24 mouse cellular contexts compared by ENCODE assay signal in genomic region chr19:50910674-50911073, GRCm38 (mm10).
A peak's percentile ranks its signal among the peaks of the same experiment; 100 is the strongest.
DNase-seq lines count a peak whose midpoint lies in the region; ATAC-seq and TF ChIP-seq lines count a peak whose summit lies in the region.
"Had no signal": no experiment of that assay in that cellular context is flagged by ENCODE, and none has a peak within 500 bp of the region (broad histone marks: within the 10 kb centered on the region; RNA-seq: fewer than 3 reads in every experiment).

No protein-coding gene starts in this region.

- H3K4me1 ChIP-seq in intestine, postnatal 0 days (replicated peaks; ENCODE audit: control insufficient read depth, insufficient read depth, low read length): no peaks in the 10 kb centered on the region
- H3K4me1 ChIP-seq in intestine, embryonic 16.5 days (ENCODE audit: control insufficient read depth, insufficient read depth, low read length): no peaks in the 10 kb centered on the region
- no peaks in the 10 kb centered on the region for H3K4me1 ChIP-seq in midbrain, postnatal 0 days (ENCODE audit: insufficient read depth, low read length)
- H3K4me1 ChIP-seq in midbrain, embryonic 15.5 days: no peaks in the 10 kb centered on the region
- no peaks in the 10 kb centered on the region for H3K4me1 ChIP-seq in neural tube, embryonic 15.5 days
- H3K4me1 ChIP-seq: embryonic facial prominence, embryonic 12.5 days; hindbrain, embryonic 15.5 days; intestine, embryonic 15.5 days; kidney, embryonic 15.5 days; limb, embryonic 10.5 days; midbrain, embryonic 10.5 days had no signal

- no peak overlapping the region for H3K9ac ChIP-seq in intestine, postnatal 0 days (ENCODE audit: low read depth, low read length)
- no peak overlapping the region for H3K9ac ChIP-seq in intestine, embryonic 16.5 days (ENCODE audit: low read depth, low read length)
- H3K9ac ChIP-seq in midbrain, postnatal 0 days (replicated peaks; ENCODE audit: low read length, poor library complexity, severe bottlenecking): no peak overlapping the region
- no peak overlapping the region for H3K9ac ChIP-seq in midbrain, embryonic 15.5 days
- H3K9ac ChIP-seq in neural tube, embryonic 15.5 days (replicated peaks): no peak overlapping the region
- H3K9ac ChIP-seq: embryonic facial prominence, embryonic 12.5 days; forebrain, postnatal 0 days; hindbrain, embryonic 15.5 days; intestine, embryonic 15.5 days; kidney, embryonic 15.5 days had no signal

- H3K4me3 ChIP-seq in intestine, postnatal 0 days (ENCODE audit: low read depth, low read length): no peak overlapping the region
- H3K4me3 ChIP-seq in intestine, embryonic 16.5 days (ENCODE audit: low read length): no peak overlapping the region
- no peak overlapping the region for H3K4me3 ChIP-seq in midbrain, postnatal 0 days (ENCODE audit: low read depth, low read length)
- no peak overlapping the region for H3K4me3 ChIP-seq in midbrain, embryonic 15.5 days
- H3K4me3 ChIP-seq in neural tube, embryonic 15.5 days (replicated peaks): no peak overlapping the region
- H3K4me3 ChIP-seq: embryonic facial prominence, embryonic 12.5 days; hindbrain, embryonic 15.5 days; intestine, embryonic 15.5 days; kidney, embryonic 15.5 days; limb, embryonic 10.5 days; midbrain, embryonic 10.5 days had no signal

- H3K4me2 ChIP-seq in intestine, postnatal 0 days (replicated peaks; ENCODE audit: low read depth): no peak overlapping the region
- no peak overlapping the region for H3K4me2 ChIP-seq in intestine, embryonic 16.5 days (ENCODE audit: low read depth, low read length)
- no peak overlapping the region for H3K4me2 ChIP-seq in midbrain, postnatal 0 days (ENCODE audit: low read depth, low read length, poor library complexity, severe bottlenecking)
- no peak overlapping the region for H3K4me2 ChIP-seq in midbrain, embryonic 15.5 days
- H3K4me2 ChIP-seq in neural tube, embryonic 15.5 days: no peak overlapping the region
- H3K4me2 ChIP-seq: embryonic facial prominence, embryonic 12.5 days; hindbrain, embryonic 15.5 days; intestine, embryonic 15.5 days; kidney, embryonic 15.5 days had no signal

- no peak overlapping the region for H3K27ac ChIP-seq in intestine, postnatal 0 days (ENCODE audit: low read depth, low read length)
- no peak overlapping the region for H3K27ac ChIP-seq in intestine, embryonic 16.5 days (ENCODE audit: low read length)
- no peak overlapping the region for H3K27ac ChIP-seq in midbrain, postnatal 0 days (ENCODE audit: low read depth, low read length)
- H3K27ac ChIP-seq in midbrain, embryonic 15.5 days: no peak overlapping the region
- H3K27ac ChIP-seq in neural tube, embryonic 15.5 days (replicated peaks): no peak overlapping the region
- H3K27ac ChIP-seq: embryonic facial prominence, embryonic 12.5 days; hindbrain, embryonic 15.5 days; intestine, embryonic 15.5 days; kidney, embryonic 15.5 days; limb, embryonic 10.5 days; macrophage; midbrain, embryonic 10.5 days had no signal

- no peak for DNase-seq in midbrain, postnatal 0 days (ENCODE audit: low spot score)
- DNase-seq in brain, adult 2 months (ENCODE audit: low read depth, low spot score): peak; percentile 30
- DNase-seq in cerebellum, adult 11-12 months: no peak
- DNase-seq: adrenal gland, adult 2 months; cerebellum, adult 8-10 months; cerebellum, postnatal 36 days; forebrain, postnatal 0 days; gastrocnemius, postnatal 36 days; kidney, postnatal 4 days; liver; right cerebral cortex, postnatal 14 days; spleen, adult 18-20 months had no signal

- H3K27me3 ChIP-seq in intestine, postnatal 0 days (replicated peaks; ENCODE audit: control insufficient read depth, insufficient read depth, low read length): no peaks in the 10 kb centered on the region
- no peaks in the 10 kb centered on the region for H3K27me3 ChIP-seq in intestine, embryonic 16.5 days (replicated peaks; ENCODE audit: control insufficient read depth, insufficient read depth, low read length)
- H3K27me3 ChIP-seq in midbrain, postnatal 0 days (ENCODE audit: insufficient read depth, low read length): no peaks in the 10 kb centered on the region
- no peaks in the 10 kb centered on the region for H3K27me3 ChIP-seq in midbrain, embryonic 15.5 days (replicated peaks)
- H3K27me3 ChIP-seq in neural tube, embryonic 15.5 days (replicated peaks): no peaks in the 10 kb centered on the region
- H3K27me3 ChIP-seq: embryonic facial prominence, embryonic 12.5 days; hindbrain, embryonic 15.5 days; intestine, embryonic 15.5 days; kidney, embryonic 15.5 days had no signal

- H3K36me3 ChIP-seq in intestine, postnatal 0 days (ENCODE audit: control insufficient read depth, insufficient read depth): no peaks in the 10 kb centered on the region
- no peaks in the 10 kb centered on the region for H3K36me3 ChIP-seq in intestine, embryonic 16.5 days (ENCODE audit: control insufficient read depth, insufficient read depth, low read length)
- H3K36me3 ChIP-seq in midbrain, postnatal 0 days (ENCODE audit: insufficient read depth, low read length): no peaks in the 10 kb centered on the region
- no peaks in the 10 kb centered on the region for H3K36me3 ChIP-seq in midbrain, embryonic 15.5 days (replicated peaks)
- H3K36me3 ChIP-seq in neural tube, embryonic 15.5 days: no peaks in the 10 kb centered on the region
- H3K36me3 ChIP-seq: embryonic facial prominence, embryonic 12.5 days; hindbrain, embryonic 15.5 days; intestine, embryonic 15.5 days; kidney, embryonic 15.5 days; limb, embryonic 10.5 days; midbrain, embryonic 10.5 days had no signal

- no peaks in the 10 kb centered on the region for H3K9me3 ChIP-seq in intestine, postnatal 0 days (ENCODE audit: control insufficient read depth)
- no peaks in the 10 kb centered on the region for H3K9me3 ChIP-seq in intestine, embryonic 16.5 days (ENCODE audit: control insufficient read depth, low read length)
- no peaks in the 10 kb centered on the region for H3K9me3 ChIP-seq in midbrain, postnatal 0 days (ENCODE audit: low read length)
- H3K9me3 ChIP-seq in midbrain, embryonic 15.5 days: no peaks in the 10 kb centered on the region
- H3K9me3 ChIP-seq in neural tube, embryonic 15.5 days (replicated peaks): no peaks in the 10 kb centered on the region
- H3K9me3 ChIP-seq: embryonic facial prominence, embryonic 12.5 days; hindbrain, embryonic 15.5 days; intestine, embryonic 15.5 days; kidney, embryonic 15.5 days; limb, embryonic 10.5 days; midbrain, embryonic 10.5 days had no signal

- ATAC-seq in intestine, postnatal 0 days: no peak
- ATAC-seq in intestine, embryonic 16.5 days: no peak
- ATAC-seq in midbrain, postnatal 0 days (ENCODE audit: low FRiP score): no peak
- ATAC-seq in midbrain, embryonic 15.5 days (replicated peaks): no peak
- no peak for ATAC-seq in neural tube, embryonic 15.5 days (ENCODE audit: low FRiP score)
- ATAC-seq: forebrain, postnatal 0 days; intestine, embryonic 15.5 days; lung, postnatal 0 days had no signal

- WGBS in intestine, postnatal 0 days: 88% methylated on average over 1 of the region's 1 CpGs
- WGBS in intestine, embryonic 16.5 days: 76% methylated on average over 1 of the region's 1 CpGs
- WGBS in midbrain, postnatal 0 days: 88% methylated on average over 1 of the region's 1 CpGs
- 80% methylated on average over 1 of the region's 1 CpGs for WGBS in midbrain, embryonic 15.5 days
- 91% methylated on average over 1 of the region's 1 CpGs for WGBS in neural tube, embryonic 15.5 days

- TF ChIP-seq CTCF in intestine, postnatal 0 days (IDR thresholded peaks at IDR 0.05; ENCODE audit: low read depth): peak; percentile 27
- peak; percentile 40 for TF ChIP-seq CTCF in midbrain, postnatal 0 days (IDR thresholded peaks at IDR 0.05)
